14 mouse cellular contexts compared by ENCODE assay signal in genomic region chr9:104725311-104725710, GRCm38 (mm10).
DNase-seq lines count a peak whose midpoint lies in the region.
"Had no signal": no experiment of that assay in that cellular context is flagged by ENCODE, and none has a peak within 500 bp of the region (broad histone marks: within the 10 kb centered on the region; RNA-seq: fewer than 3 reads in every experiment).

No protein-coding gene starts in this region.

- DNase-seq in layer of hippocampus, adult 18-20 months (ENCODE audit: low spot score in 2 of 2), result peak; percentile 23 to 35
- no peak for DNase-seq in layer of hippocampus, postnatal 25 days (ENCODE audit: extremely low spot score in 1 of 2, low spot score in 1 of 2)
- peak; percentile 18 to 28 for DNase-seq in cerebellum, adult 18-20 months
- DNase-seq in cerebellum, postnatal 10 days, result peak; percentile 76 to 82
- no peak for DNase-seq in retina, postnatal 1 day
- no peak for DNase-seq in thymus, postnatal 0 days (ENCODE audit: low spot score)
- DNase-seq in heart, postnatal 14 days, result no peak
- DNase-seq: adrenal gland, postnatal 10 days; gastrocnemius, postnatal 10 days; kidney, postnatal 36 days; liver, embryonic 13.5 days; lung, adult 2 months; lung, postnatal 14 days; thymus, postnatal 14 days had no signal

- intact Hi-C loops in heart, postnatal 14 days (cut with DNase I), result no loop called here

Comparison
In these comparisons a context has a peak if more than half of its experiments do, and no peak if none do; other contexts are left out.
1. DNase-seq: peak in layer of hippocampus, adult 18-20 months (2 of 2), cerebellum, adult 18-20 months (2 of 2) and cerebellum, postnatal 10 days (2 of 2); none in layer of hippocampus, postnatal 25 days (0 of 2), retina, postnatal 1 day (single experiment), thymus, postnatal 0 days (single experiment) and heart, postnatal 14 days (0 of 2).